Mouse (Mus musculus): ENCODE data around the gene Rad51ap2. TPM values are rescaled to one million over a fixed set of nuclear protein-coding genes. Genes with fewer than 3 reads are reported as not detected.
A peak's percentile ranks its signal among the peaks of the same experiment; 100 is the strongest.

Gene Rad51ap2
- polyA plus RNA-seq (2012; rRNA removed): 0.34 and 0.67 TPM in 2 replicates

DNA sequence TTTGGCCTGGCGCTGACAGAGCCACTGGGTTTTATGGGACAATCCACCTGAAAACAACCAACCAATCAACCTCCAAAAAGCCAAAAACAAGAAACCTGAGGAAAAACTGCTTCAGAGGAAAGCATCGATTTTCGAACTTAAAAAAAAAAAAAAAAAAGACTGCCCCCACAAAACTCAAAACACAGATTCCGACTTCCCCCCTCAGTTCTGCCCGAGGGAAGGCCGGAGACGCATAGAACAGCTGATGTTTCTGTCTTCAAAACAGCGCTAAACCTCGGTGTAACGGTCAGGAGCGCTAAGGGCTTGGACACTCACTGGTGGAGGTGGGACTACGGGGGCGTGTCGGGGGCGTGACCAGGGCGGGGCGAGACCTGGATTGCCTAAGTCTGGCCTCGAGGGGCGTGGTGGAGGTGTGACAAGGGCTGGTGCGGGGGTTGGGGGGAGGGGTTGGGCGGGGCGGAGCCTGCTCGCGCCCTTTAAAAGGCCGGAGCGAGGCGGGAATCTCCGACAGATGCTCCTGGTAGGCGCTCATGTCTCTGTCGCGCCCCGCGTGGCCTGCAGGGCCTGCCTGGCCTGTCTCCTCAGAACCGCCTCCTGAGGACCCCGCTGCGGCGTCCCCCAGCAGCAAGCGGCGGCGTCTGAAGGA lies at the start of gene Rad51ap2:
TSS of gene Rad51ap2 (plus strand) at position 531 of the 646 bp plus-strand sequence.
- Histone ChIP-seq H3K27me3 (ENCODE audit: control insufficient read depth, insufficient read depth, low read length) (no peaks in the 10 kb centered on the region), H3K27ac (ENCODE audit: control insufficient read depth, insufficient read depth, low read depth, low read length) (peak within 1 kb of the TSS; percentile 55), H3K4me1 (ENCODE audit: control insufficient read depth, insufficient read depth, low read length) (peaks cover 5% of the 10 kb centered on the region), H3K36me3 (ENCODE audit: control insufficient read depth, insufficient read depth, low read length) (no peaks in the 10 kb centered on the region), H3K4me3 (ENCODE audit: control insufficient read depth, low read depth, low read length) (peak within 1 kb of the TSS; percentile 74)
- TF ChIP-seq POLR2A (IDR thresholded peaks at IDR 0.05; ENCODE audit: control insufficient read depth, low read depth, low read length) (peak; percentile 78), CTCF (IDR thresholded peaks at IDR 0.05; ENCODE audit: control insufficient read depth, insufficient read depth, insufficient replicate concordance, low read depth, low read length) (no peak)

DNA sequence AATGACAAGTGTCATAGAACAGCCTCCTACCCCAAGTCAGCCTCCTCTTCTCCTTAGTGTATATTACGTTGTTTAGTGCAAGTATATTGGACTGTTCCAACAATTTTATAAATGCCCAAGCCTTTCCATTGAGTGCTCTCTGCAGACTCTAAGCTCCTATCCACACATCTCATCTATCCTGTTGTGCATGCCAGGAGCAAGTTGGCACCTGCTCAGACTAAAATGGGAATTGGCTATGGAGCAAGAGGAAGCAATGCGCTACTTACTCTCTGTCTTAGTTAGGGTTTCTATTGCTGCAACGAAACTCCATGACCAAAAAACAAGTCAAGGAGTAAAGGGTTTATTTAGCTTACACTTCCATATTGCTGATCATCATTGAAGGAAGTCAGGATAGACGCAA lies 48.2 kb upstream of the Rad51ap2 start:
- Histone ChIP-seq H3K36me3 (ENCODE audit: control insufficient read depth, insufficient read depth, low read length) (no peaks in the 10 kb centered on the region), H3K27ac (ENCODE audit: control insufficient read depth, insufficient read depth, low read depth, low read length) (no peak overlapping the region), H3K27me3 (ENCODE audit: control insufficient read depth, insufficient read depth, low read length) (no peaks in the 10 kb centered on the region), H3K4me3 (ENCODE audit: control insufficient read depth, low read depth, low read length) (no peak overlapping the region), H3K4me1 (ENCODE audit: control insufficient read depth, insufficient read depth, low read length) (no peaks in the 10 kb centered on the region)
- TF ChIP-seq POLR2A (IDR thresholded peaks at IDR 0.05; ENCODE audit: control insufficient read depth, low read depth, low read length) (no peak), CTCF (IDR thresholded peaks at IDR 0.05; ENCODE audit: control insufficient read depth, insufficient read depth, insufficient replicate concordance, low read depth, low read length) (no peak)

DNA sequence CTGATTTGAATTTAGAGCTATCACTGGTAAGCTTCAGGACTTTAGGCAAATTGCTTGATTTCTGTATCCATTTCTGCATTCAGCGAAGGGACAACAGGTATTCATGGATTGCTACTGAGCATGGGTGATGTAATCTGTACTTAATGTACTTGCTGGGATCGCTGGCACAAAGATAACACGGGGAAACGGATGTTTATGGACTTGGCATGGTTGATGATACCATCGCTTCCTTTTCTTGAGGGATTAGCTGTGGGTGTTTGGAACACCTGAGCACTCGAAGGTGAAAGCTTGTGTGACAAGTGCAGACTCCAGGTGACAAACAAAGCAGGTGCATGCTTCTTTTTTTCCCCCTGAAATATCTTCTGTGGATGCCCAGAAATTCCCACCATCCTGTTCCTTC lies 37.8 kb upstream of the Rad51ap2 start:
- Histone ChIP-seq H3K27ac (ENCODE audit: control insufficient read depth, insufficient read depth, low read depth, low read length) (no peak overlapping the region), H3K4me3 (ENCODE audit: control insufficient read depth, low read depth, low read length) (no peak overlapping the region), H3K27me3 (ENCODE audit: control insufficient read depth, insufficient read depth, low read length) (no peaks in the 10 kb centered on the region), H3K4me1 (ENCODE audit: control insufficient read depth, insufficient read depth, low read length) (no peaks in the 10 kb centered on the region), H3K36me3 (ENCODE audit: control insufficient read depth, insufficient read depth, low read length) (no peaks in the 10 kb centered on the region)
- TF ChIP-seq POLR2A (IDR thresholded peaks at IDR 0.05; ENCODE audit: control insufficient read depth, low read depth, low read length) (no peak), CTCF (IDR thresholded peaks at IDR 0.05; ENCODE audit: control insufficient read depth, insufficient read depth, insufficient replicate concordance, low read depth, low read length) (no peak)

DNA sequence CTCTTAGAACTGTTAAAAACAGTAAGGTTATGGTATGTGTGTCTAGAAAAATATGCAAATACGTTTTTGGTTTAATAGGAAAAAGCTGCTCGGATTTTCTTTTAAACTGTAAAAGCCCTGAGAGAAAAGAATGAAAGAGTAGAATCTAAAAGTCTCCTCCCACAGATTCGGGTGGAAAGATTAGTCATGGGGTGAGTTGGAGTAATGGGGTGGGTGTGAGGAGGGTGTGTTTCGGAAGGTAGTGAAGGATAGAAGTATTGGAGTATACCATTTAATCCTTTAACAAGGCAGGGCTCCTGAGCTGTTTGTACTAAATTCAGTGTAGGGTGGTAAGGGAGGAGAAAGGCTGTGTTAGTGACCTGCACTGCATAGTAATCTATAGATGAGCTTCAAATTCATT lies 28.5 kb upstream of the Rad51ap2 start:
- Histone ChIP-seq H3K4me3 (ENCODE audit: control insufficient read depth, low read depth, low read length) (no peak overlapping the region), H3K36me3 (ENCODE audit: control insufficient read depth, insufficient read depth, low read length) (no peaks in the 10 kb centered on the region), H3K27ac (ENCODE audit: control insufficient read depth, insufficient read depth, low read depth, low read length) (no peak overlapping the region), H3K4me1 (ENCODE audit: control insufficient read depth, insufficient read depth, low read length) (no peaks in the 10 kb centered on the region), H3K27me3 (ENCODE audit: control insufficient read depth, insufficient read depth, low read length) (no peaks in the 10 kb centered on the region)
- TF ChIP-seq CTCF (IDR thresholded peaks at IDR 0.05; ENCODE audit: control insufficient read depth, insufficient read depth, insufficient replicate concordance, low read depth, low read length): no peak
- no peak for TF ChIP-seq POLR2A (IDR thresholded peaks at IDR 0.05; ENCODE audit: control insufficient read depth, low read depth, low read length)

DNA sequence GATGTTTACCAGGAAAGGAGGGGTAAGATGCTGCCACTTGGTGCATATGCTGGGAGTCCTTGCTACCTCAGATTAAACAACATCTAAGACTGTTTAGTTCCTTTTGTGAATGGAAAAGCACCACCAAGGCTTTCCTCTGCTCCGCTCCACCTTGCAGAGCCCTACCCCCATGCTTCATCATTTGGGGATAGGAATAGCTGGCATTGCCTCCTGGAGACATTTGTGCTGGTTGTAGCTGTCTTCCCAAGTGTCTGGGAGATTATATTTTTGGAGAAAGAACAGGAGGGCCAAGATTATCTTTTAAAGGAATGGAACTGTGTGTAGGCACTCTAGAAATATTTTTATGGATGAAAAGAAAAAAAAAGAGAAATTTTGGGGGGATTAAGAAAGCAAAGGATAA lies 22.8 kb upstream of the Rad51ap2 start:
- H3K4me3 ChIP-seq (ENCODE audit: control insufficient read depth, low read depth, low read length): no peak overlapping the region
- peaks cover 4% of the 10 kb centered on the region; the same call in 1 of the 2 replicates for H3K4me1 ChIP-seq (ENCODE audit: control insufficient read depth, insufficient read depth, low read length)
- no peaks in the 10 kb centered on the region for H3K36me3 ChIP-seq (ENCODE audit: control insufficient read depth, insufficient read depth, low read length)
- no peak for TF ChIP-seq POLR2A (IDR thresholded peaks at IDR 0.05; ENCODE audit: control insufficient read depth, low read depth, low read length)
- TF ChIP-seq CTCF (IDR thresholded peaks at IDR 0.05; ENCODE audit: control insufficient read depth, insufficient read depth, insufficient replicate concordance, low read depth, low read length): no peak
- no peaks in the 10 kb centered on the region for H3K27me3 ChIP-seq (ENCODE audit: control insufficient read depth, insufficient read depth, low read length)
- no peak overlapping the region for H3K27ac ChIP-seq (ENCODE audit: control insufficient read depth, insufficient read depth, low read depth, low read length)

DNA sequence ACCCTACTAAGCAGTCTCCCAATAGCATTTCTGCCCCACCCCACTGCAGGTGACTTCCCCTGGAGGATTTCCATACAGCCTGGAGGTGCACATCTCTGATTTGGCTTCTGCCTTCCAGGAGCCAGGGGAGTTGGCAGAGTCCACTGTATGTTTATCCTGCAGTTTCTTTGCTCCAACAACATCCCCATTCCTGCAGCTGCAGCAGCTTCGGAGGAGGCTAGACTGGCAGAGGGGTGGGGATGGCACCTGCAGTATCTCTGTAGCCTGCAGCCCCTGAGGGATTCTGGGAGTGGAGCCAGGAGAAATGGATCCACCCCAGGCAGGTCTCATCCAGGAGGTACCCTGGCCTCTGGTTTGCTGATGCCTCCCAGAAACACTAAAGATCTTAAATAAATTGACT lies 22.2 kb upstream of the Rad51ap2 start:
- H3K4me1 ChIP-seq (ENCODE audit: control insufficient read depth, insufficient read depth, low read length): peaks cover 4% of the 10 kb centered on the region; the same call in 1 of the 2 replicates
- TF ChIP-seq POLR2A (IDR thresholded peaks at IDR 0.05; ENCODE audit: control insufficient read depth, low read depth, low read length): no peak
- no peak for TF ChIP-seq CTCF (IDR thresholded peaks at IDR 0.05; ENCODE audit: control insufficient read depth, insufficient read depth, insufficient replicate concordance, low read depth, low read length)
- H3K36me3 ChIP-seq (ENCODE audit: control insufficient read depth, insufficient read depth, low read length): no peaks in the 10 kb centered on the region
- H3K27ac ChIP-seq (ENCODE audit: control insufficient read depth, insufficient read depth, low read depth, low read length): no peak overlapping the region
- no peaks in the 10 kb centered on the region for H3K27me3 ChIP-seq (ENCODE audit: control insufficient read depth, insufficient read depth, low read length)
- no peak overlapping the region for H3K4me3 ChIP-seq (ENCODE audit: control insufficient read depth, low read depth, low read length)

DNA sequence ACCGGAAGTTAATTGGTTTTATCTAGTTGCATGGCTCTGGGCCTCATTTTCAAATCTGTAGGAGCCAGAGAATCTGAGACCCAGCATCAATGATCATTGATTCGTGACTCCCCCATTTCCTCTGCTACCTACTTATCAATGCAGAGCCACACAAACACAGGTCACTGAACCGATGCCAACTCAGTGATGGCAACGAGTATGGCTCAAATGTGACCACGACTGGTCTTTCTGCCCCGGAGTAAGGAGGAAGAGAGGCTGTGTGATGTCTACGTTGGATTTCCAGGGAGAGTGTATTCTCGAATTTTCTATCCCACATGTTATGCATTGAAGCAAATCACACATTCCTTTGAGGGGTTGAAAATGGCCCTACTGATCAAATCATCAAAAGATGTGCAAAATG lies 21.4 kb upstream of the Rad51ap2 start:
- Histone ChIP-seq H3K27ac (ENCODE audit: control insufficient read depth, insufficient read depth, low read depth, low read length) (no peak overlapping the region), H3K36me3 (ENCODE audit: control insufficient read depth, insufficient read depth, low read length) (no peaks in the 10 kb centered on the region), H3K4me3 (ENCODE audit: control insufficient read depth, low read depth, low read length) (no peak overlapping the region), H3K4me1 (ENCODE audit: control insufficient read depth, insufficient read depth, low read length) (peaks cover 4% of the 10 kb centered on the region; the same call in 1 of the 2 replicates), H3K27me3 (ENCODE audit: control insufficient read depth, insufficient read depth, low read length) (no peaks in the 10 kb centered on the region)
- TF ChIP-seq CTCF (IDR thresholded peaks at IDR 0.05; ENCODE audit: control insufficient read depth, insufficient read depth, insufficient replicate concordance, low read depth, low read length) (no peak), POLR2A (IDR thresholded peaks at IDR 0.05; ENCODE audit: control insufficient read depth, low read depth, low read length) (no peak)
